Mouse (Mus musculus): ENCODE results near the gene Igsf11.
"Not testable (repeated sequence)": the region's sequence is repeated elsewhere in the genome, so short reads cannot be mapped to it uniquely, and the experiment has no call there.

Igsf11 gene

GRCm38 (mm10) chr16:38982508-38983236 is 90.2 kb downstream of the Igsf11 start:
- DNase-seq (ENCODE audit: low spot score in 2 of 2) = no peak

GRCm38 (mm10) chr16:38983850-38984249 is 91.4 kb downstream of the Igsf11 start:
- DNase-seq (ENCODE audit: low spot score in 2 of 2) = not testable (repeated sequence)

DNA sequence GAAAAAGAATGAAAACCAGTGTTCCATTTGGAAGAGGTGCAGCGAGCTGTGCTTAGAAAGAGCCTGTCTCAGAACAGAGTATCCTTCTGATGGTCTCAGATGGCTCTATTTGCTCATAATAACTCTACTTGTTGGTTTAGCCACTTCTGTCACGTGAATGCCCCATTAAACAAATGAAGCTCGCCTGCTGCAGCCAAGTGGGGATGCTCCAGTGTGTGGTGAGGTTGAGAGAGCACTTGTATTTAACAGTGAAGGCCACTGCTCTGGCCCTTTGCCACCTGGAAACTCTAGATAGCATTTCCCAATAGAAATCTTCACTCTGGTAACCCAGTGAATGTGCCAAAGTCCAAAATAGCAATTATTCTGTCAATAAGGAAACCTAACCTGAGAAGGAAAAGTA is 92.9 kb downstream of the Igsf11 start:
- no peak for DNase-seq (ENCODE audit: low spot score in 2 of 2)

GRCm38 (mm10) chr16:38986410-38986809 is 93.9 kb downstream of the Igsf11 start:
- no peak for DNase-seq (ENCODE audit: low spot score in 2 of 2)

- no peak for DNase-seq (ENCODE audit: low spot score in 2 of 2)
These were observed 101.2 kb downstream of the Igsf11 start for GRCm38 (mm10) chr16:38993711-38994110.

DNA sequence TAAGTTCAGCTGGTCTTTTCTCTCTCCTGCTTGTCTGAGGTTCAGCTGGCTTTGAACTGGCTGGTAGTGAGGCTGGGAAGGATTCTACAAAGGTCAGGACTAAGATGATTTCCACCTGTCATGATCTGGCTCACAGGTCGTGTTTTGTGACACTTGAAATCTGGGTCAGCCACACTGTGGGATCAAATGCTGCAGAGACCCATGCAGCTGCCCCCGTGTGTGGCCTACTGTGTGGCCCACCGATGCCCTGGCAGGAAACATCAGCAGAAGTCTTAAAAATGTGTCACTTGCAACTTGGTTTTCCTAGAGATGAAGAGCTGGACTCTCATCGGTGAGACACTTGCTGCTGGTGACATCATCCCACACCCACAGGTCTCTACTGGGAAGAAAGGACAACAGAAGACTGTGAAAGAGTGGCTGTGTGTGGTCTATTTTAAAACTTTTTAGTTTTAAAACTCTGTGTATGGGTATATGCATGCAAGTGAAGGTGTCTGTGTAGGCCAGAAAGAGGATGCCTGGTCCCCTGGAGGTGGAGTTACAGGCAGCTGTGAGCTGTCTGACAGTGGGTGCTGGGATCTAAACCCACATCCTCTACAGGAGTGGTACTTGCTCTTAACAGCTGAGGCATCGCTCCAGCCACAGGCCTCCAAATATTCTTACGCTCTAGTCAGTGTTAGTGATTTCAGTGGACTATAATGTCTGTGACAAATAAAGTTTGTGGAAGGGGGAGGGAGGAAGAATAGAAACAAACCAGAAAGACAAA is 106.2 kb downstream of the Igsf11 start:
- DNase-seq (ENCODE audit: low spot score in 2 of 2) = no peak

DNA sequence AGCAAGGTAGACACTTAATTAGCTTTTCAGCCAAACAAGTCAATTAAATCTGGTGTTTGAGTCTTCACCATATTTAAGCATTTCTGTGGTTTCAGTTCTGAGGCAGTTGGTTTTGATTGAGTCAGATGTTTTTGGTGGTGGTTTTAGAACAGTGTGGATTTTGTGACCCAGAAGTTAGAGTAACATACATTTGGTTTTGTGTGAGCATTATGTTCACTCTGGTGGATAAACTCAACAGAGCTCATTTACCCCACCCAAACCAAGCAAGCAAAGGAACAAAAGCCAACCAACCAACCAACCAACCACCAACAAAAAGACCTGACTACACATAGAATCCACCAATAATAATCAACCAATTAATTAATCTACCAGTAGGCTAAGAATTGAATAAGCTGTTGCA is 106.8 kb downstream of the Igsf11 start:
- no peak for DNase-seq (ENCODE audit: low spot score in 2 of 2)

- DNase-seq (ENCODE audit: low spot score in 2 of 2) = no peak
These were observed 114.5 kb downstream of the Igsf11 start for GRCm38 (mm10) chr16:39006978-39007377.

GRCm38 (mm10) chr16:39019449-39019848 is 127.0 kb downstream of the Igsf11 start:
- no peak for DNase-seq (ENCODE audit: low spot score in 2 of 2)

- DNase-seq (ENCODE audit: low spot score in 2 of 2) = no peak
These were observed 133.7 kb downstream of the Igsf11 start for GRCm38 (mm10) chr16:39025989-39026736.

GRCm38 (mm10) chr16:39031350-39031749 is 138.9 kb downstream of the Igsf11 start:
- no peak for DNase-seq (ENCODE audit: low spot score in 2 of 2)

GRCm38 (mm10) chr16:39037257-39037656 is 144.8 kb downstream of the Igsf11 start:
- DNase-seq (ENCODE audit: low spot score in 2 of 2) = no peak

DNA sequence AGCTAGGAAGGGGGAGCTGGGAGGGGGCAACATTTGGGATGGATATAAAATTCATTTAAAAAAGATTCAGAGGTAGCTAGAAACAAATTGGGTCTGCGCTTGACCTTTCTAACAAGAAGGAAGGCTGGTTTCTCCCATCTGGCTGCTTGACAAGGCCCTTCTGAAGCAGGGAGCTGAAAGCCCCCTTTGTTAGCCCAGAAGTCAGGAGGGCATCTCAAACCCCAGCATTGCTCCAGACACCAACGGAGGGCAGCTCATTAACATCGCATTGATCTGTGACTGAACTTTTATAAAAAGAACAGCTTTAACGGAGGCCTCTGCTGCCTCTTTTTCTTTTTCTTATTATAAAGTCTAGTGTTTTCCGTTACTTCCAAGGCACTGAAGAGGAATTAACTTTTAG is 151.9 kb downstream of the Igsf11 start:
- DNase-seq (ENCODE audit: low spot score in 2 of 2) = no peak

- peak in 1 of 2 experiments; percentile 19 for DNase-seq (ENCODE audit: low spot score in 2 of 2)
These were observed 156.4 kb downstream of the Igsf11 start for GRCm38 (mm10) chr16:39048889-39049288.

- DNase-seq (ENCODE audit: low spot score in 2 of 2) = peak; percentile 18 to 38
These were observed 160.5 kb downstream of the Igsf11 start for GRCm38 (mm10) chr16:39052971-39053370.

- DNase-seq (ENCODE audit: low spot score in 2 of 2) = no peak
These were observed 161.3 kb downstream of the Igsf11 start for GRCm38 (mm10) chr16:39053779-39054178.

- DNase-seq (ENCODE audit: low spot score in 2 of 2) = no peak
These were observed 163.6 kb downstream of the Igsf11 start for GRCm38 (mm10) chr16:39056061-39056460.

GRCm38 (mm10) chr16:39056961-39057360 is 164.5 kb downstream of the Igsf11 start:
- no peak for DNase-seq (ENCODE audit: low spot score in 2 of 2)

DNA sequence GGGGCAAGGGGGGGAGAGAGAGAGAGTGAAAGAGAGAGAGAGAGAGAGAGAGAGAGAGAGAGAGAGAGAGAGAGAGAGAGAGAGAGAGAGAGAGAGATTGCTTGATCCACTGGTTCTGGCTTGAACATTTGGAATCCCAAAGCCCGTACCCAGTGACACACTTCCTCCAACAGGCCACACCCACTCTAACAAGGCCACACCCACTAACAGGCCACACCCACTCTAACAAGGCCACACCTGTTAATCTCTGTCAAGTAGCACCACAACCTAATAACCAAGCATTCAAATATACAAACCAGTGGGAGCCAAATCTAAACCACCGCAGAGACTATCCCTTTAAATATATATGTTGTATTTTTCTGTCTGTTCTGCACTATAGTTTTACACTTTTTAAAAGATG is 166.4 kb downstream of the Igsf11 start:
- DNase-seq (ENCODE audit: low spot score in 2 of 2) = no peak

- no peak for DNase-seq (ENCODE audit: low spot score in 2 of 2)
These were observed 170.1 kb downstream of the Igsf11 start for GRCm38 (mm10) chr16:39062596-39062995.

DNA sequence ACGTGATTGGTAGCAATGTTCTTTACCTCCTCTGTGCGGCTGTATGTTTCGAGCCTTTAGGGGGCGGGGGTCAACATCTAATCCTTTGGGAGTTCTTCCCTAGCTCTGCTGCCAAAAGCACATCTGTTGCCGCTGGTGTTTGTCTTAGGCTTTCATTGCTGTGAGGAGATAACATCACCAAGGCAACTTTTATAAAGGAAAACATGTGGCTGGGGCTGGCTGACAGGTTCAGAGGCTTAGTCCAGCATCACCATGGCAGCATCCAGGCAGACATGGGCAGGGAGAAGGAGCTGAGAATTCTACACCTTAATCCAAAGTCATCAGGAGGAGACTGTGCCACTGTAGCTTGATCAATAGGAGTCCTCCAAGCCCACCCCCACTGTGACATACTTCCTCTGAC is 173.1 kb downstream of the Igsf11 start:
- no peak for DNase-seq (ENCODE audit: low spot score in 2 of 2)

DNA sequence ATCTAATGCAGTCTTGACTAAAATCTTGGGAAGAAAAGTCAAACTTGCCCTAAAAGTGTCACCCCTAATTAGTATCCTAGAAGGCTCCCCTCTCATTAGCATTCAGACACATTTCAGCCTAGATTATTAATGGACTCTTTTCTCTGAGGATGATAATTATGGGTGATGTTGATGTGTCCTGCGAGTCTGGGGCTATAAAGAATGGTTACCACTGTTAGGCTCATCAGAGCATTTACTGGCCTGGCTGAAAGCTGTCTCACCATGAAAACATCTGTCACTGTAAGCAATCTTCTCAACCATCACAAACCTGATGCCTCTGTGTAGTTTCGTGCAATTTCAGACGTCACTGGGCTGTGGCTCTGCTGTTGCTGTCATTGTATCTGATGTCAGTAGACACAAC is 179.0 kb downstream of the Igsf11 start:
- DNase-seq (ENCODE audit: low spot score in 2 of 2) = no peak
